Mouse (Mus musculus) small intestine, adult 2 months (tissue): ENCODE data around the gene Tmsb4x.

Experiments used
- CTCF ChIP-seq: fragments of 200-500 bp; IDR thresholded peaks from 2 replicates; pipeline ENCODE4 v1.5.1; 2012; ENCODE audit warnings: low read depth, mild to moderate bottlenecking, control low read depth, inconsistent platforms, low read length, moderate library complexity, mixed read lengths; ENCODE audit not compliant: insufficient replicate concordance, insufficient read length; ENCODE audit errors: extremely low read depth
- POLR2A ChIP-seq: fragments of 200-500 bp; IDR thresholded peaks from 2 replicates; pipeline ENCODE4 v1.6.1; 2012; ENCODE audit warnings: low read depth, mild to moderate bottlenecking, control low read depth, inconsistent platforms, low read length, moderate library complexity

GRCm38 (mm10) chrX:167171281-167171680, 37.8 kb downstream of the Tmsb4x start:
- no peak for TF ChIP-seq CTCF
- TF ChIP-seq POLR2A = no peak
